Mouse (Mus musculus): ENCODE results near the gene Gdi1. TPM values are rescaled to one million over a fixed set of nuclear protein-coding genes. Genes with fewer than 3 reads are reported as not detected.
A peak's percentile ranks its signal among the peaks of the same experiment; 100 is the strongest.

Gene Gdi1
- polyA plus RNA-seq (2017; shearing (Covaris generic)), result 100 to 1,000 TPM; 176 to 227 TPM

DNA sequence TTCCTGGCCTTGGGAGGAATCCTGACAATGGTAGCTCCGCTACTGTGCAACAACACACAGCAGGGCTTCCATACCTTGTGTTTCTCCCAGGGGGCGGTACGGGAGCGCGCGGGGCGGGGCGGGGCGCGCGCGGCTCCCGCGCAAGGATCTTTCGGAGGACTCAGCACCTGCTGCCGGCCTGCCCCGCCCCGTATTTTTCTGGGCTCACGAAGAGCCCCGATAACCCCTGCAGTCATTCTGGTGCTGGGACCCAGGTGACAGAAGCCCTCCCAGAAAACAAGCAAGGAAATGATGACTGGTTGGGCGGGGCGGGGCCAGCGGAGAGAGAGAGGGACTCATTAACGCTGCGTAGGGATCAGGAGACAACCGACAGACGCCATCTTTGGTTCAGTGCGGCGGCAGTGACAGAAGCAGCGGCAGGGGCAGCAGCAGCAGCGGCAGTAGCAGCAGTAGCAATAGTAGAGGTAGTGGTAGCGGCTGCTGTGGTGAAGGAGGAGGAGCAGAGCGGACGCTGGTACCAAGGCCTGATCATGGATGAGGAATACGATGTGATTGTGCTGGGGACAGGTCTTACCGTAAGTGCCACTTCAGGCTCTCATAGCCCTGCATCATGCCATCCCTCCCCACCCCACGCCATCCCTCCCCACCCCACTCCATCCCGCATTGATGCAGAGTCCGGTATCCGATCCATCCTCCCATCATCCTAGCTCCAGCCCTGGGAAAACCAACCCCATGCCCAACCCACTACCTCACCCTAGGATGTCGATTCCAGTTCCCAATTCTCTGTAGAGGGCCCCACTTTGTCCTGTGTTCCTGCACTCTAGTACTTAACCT, at the start of gene Gdi1:
Gdi1 (plus strand) TSS at position 132 of the 834 bp plus-strand sequence.
- ATAC-seq, result peak; percentile 77

DNA sequence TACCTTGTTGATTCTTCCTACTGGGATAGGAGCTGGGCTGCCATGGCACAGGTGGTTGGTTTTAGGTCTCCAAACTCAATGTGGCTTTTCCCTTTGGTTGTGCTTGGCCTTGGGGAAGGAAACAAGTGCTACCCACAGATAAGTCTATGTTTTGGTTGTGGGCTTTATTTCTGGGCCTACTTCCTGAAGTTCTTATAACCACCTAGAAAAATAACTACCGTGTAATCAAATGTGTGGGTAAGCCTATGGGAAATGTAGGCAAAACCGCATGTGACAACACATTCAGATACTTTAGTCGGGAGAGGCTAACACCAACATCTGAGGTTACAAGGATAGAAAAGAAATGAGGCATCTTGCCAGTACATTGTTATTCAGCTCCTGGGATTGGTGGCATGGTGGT, 47.1 kb upstream of the Gdi1 start:
- no peak for ATAC-seq

DNA sequence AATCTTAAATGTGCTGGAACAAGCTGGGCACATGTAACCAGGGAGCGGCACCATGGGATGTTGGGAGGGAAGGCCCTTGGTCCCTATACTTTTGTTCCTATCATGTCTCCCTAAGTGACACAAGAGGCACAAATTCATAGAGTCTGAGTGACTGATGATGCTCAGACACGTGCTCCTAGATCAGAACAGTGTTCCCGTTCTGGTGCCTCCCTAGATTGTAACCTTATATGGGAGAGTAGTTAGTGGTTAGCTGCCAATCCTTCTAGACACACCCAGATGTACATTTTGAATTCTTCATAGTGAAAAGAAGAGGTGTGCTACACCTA, 35.1 kb upstream of the Gdi1 start:
- no peak for ATAC-seq

DNA sequence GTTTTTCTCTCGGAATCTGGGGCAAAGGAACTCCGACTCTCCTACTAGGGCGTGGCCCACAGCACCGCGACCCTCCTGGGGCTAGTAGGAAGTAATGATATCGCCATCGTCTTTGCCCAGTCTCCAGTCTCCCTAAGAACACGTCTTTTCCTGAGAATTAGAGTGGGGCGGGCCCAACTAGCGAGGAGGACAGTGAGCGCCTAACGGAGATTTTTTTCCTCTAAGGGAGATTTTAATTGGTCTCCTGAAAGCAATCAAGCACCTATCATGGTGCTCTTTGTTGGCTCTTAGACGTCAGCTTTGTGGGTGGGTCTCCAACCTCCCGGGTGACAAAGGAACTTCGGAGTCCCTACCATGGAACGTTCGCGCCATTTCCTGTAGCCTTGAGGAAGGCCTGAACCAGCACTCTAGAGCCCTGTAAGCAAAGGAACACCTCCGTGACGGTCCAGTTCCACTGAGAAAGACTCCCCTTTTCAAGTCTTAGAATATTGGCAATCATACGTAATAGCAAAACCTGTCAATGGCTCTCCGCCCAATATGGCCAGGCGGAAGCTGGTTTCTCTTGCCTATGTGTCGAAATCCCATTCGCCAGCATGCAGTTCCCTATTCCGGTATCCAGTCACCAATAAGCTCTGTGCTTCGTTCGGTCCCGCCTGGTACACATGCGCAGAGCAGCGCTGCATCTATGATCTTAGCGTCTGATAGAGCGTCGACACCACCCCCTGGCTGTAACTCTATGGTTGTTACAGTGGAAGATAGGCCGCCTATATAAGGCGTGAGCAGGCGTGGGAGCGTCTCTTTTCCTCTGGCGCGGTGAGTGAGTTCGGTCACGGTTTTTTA, 34.5 kb upstream of the Gdi1 start, which contains the start of gene Rpl10:
Rpl10 (plus strand) TSS at position 751 of the 840 bp plus-strand sequence.
- ATAC-seq, result peak; percentile 81

DNA sequence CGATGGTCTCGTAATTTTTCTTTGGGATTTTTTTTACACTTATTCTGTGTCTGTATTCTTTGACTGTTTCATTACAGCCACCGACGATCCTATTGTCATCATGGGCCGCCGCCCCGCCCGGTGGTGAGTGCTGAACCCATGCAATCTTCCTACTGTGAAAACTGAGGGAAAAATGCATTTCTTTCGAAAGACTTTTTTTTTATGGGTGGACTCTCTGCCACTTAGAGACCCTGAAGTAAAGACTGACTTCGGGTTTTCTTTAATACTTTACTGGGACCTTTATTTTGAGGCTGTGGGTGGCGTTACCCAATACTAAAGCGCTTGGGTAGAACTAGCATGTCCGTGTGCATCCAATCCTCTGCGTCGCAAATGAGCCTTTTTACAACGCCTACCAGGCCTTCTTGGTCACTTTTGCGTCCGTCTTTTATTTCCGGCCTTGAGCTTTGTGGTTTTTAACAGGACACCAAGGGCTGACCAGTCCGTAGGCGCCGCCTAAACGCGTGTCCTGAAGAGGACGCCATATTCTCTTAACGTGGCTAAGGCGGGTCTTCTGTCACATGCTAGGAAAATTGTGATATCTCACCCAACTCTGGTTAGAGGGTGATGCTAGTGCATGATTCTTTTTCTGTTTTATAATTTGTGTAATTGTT, 33.8 kb upstream of the Gdi1 start:
- ATAC-seq, result no peak

DNA sequence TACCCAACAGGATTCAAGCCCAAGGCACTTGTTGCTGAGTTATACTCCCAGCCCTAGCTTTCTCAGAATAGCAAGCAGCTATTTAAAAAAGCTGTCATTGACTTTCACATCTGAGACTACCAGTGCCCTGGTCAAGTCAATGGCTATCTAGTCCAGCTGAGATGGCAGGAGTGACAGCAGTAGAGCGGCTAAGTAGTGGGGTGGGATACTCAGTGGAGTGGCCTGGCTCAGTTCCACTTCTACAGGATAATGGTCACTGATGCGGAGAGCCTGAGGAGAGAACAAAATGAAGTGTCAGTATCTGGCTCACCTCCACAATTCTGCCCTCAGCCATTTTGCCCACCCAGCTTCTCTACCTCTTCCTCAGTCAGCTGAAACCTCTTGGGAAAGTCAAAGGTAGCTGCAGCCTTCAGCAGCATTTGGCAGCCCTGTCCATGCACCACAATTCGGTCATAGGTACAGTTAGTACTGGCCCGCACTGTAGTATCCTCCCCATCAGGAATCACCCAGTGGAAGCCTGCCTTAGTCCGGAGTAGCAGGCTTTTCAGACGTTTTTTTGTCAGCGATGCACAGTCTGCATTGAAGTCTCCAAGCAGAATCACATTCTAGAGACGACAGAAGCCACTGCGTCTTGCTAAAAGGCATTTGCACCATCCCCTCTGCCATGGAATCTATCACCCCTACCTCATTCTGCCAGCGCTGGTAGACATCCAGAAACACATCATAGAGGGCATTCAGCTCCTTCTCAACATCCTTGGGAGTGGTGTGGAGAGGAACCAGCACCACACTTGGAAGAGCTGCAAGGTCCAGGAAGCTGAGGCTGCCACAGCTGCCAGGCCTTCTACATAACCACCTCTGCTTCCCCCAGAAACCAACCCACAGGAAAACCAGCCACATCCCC, 31.1 kb upstream of the Gdi1 start:
- ATAC-seq, result no peak

DNA sequence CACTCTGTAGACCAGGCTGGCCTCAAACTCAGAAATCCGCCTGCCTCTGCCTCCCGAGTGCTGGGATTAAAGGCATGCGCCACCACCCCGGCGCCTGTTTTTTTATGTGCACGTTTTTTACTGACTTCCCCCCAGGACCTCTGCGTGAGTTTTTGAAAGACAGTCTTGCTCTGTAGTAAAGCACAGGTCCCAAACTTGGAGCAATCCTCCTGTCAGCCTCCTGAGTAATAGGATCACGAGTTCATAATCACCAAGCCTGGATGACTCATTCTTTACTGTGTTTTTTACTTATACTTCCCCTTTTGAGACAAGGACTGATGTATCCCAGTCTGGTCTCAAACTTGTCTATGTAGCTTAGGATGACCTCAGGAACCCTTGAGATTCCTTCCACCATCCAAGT, 26.9 kb upstream of the Gdi1 start:
- ATAC-seq, result no peak

DNA sequence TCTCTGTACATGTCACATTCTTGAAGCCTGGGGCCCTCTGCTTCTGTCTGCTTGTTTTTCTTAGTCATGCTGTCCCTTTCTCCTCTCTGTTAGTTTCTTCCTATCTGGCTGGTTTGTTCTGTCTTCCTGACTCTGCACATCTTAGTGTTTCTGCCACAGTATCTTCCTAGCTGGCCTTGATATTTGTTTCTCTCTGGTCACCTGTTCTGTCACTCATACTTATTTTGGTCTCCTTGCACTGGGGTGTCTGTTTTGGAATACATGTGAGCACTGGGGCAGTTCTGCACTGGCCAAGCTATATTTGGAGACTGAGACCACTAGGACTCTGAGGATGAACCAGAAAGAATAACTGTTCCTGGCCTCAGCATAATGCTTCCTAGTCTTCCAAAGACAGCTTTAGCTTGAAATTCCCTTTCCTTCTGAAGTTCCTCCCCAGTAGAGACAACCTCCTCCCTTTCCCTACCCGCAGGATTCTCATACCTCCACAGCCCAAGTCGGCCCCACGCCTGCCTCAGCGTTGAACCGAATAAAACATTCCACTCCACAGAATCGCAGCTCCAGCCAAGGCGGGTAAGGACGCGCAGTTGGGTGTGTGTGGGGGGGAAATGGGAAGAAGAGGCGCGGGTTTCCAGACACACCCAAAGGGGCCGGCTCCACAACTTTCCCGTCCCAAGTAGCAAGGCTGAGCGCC, 23.6 kb upstream of the Gdi1 start:
- no peak for ATAC-seq

DNA sequence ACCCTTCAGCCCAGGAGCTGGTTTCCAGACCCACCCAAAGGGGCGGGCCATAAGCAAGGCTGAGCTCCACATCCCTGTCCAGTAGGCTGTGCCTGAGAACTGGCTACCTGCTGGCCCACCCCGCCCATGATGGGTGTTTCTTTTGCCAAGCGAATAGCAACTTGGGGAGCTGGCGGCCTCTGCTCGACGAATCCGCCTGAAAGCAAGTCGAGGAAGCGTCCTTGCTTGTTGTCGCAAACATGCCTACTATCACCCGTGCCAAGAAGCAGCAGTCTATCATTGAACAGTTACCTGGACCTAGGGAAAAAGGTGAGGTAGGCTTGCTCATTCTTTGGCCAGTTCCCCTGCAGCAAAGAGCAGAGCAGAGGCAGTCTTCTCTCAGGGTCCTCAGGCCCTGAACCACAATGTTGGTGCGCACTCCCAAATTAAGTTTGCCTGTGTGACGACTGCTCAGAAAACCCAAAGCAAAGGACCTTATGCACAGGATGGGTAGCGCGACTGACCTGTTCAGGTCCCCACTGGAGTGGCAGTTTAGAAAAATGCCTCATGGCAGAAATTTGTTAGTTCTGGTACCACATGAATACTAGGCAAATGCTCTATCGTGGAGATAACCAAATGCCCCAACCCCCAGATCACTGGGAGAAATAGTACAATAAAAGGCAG, 22.9 kb upstream of the Gdi1 start, which contains the start of the genes Taz and Dnase1l1:
Taz (plus strand) TSS at position 181 of the 663 bp plus-strand sequence.
Dnase1l1 (minus strand) TSS at position 606 of the 663 bp plus-strand sequence.
- ATAC-seq, result peak; percentile 54

DNA sequence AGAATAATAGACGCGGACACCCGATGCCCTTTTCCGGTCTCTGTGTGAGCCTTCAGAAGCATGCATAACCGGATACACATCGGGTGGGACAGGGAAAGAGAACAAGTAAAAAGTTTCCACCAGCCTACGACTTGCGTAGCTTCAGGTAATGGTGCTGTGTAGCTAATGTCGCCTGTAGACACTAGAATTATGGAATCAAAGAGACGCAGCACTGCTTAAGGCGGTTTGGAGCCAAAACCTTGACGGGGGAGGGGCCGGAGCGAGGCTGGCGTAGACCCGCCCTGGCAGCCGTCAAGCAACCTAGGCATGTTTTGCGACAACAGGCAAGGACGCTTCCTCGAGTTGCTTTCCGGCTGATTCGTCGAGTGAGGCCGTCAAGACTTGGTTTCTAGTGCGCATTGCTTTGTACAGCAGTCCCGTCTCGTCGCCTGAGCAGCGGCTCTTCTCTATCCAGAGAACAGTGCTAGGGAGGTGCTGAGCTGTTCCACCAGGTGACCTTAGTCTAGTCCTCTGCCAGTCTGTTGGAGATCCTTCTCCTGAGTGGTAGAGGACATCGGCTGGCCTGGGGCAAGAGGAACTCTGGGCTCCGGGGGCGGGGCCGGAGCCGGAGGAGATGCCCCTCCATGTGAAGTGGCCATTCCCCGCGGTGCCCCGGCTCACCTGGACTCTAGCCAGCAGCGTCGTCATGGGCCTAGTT, 22.3 kb upstream of the Gdi1 start:
- peak; percentile 74 for ATAC-seq

DNA sequence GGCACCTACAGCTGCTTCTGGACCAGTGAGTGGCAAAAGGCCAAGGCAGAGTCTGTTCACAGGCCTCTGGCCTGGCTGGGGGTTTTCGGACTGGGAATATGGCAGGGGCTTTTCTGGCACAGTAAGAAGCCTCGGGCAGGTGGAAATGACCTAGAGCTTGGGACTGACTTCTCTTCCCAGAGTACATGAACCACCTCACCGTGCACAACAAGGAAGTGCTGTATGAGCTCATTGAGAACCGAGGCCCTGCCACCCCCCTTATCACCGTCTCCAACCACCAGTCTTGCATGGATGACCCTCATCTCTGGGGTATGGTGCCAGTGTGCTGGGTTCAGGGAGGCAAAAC, 21.7 kb upstream of the Gdi1 start:
- ATAC-seq, result no peak

DNA sequence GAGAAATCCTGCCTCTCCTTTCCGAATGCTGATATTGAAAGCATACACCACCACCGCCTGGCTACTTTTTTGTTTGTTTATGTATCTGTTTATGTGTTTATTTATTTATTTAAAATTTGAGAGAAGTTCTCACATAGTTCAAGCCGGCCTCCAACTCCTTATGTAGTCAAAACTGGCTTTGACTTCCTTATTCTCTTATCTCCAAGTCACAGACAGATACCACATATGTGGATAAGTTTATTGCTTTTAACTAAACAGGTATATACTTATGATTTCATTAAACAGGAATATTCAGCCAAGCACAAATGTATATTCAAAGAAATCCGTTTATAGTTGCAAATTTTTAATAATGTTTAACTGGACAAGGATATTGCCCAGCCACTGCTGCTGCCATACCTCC, 11.4 kb upstream of the Gdi1 start:
- no peak for ATAC-seq

DNA sequence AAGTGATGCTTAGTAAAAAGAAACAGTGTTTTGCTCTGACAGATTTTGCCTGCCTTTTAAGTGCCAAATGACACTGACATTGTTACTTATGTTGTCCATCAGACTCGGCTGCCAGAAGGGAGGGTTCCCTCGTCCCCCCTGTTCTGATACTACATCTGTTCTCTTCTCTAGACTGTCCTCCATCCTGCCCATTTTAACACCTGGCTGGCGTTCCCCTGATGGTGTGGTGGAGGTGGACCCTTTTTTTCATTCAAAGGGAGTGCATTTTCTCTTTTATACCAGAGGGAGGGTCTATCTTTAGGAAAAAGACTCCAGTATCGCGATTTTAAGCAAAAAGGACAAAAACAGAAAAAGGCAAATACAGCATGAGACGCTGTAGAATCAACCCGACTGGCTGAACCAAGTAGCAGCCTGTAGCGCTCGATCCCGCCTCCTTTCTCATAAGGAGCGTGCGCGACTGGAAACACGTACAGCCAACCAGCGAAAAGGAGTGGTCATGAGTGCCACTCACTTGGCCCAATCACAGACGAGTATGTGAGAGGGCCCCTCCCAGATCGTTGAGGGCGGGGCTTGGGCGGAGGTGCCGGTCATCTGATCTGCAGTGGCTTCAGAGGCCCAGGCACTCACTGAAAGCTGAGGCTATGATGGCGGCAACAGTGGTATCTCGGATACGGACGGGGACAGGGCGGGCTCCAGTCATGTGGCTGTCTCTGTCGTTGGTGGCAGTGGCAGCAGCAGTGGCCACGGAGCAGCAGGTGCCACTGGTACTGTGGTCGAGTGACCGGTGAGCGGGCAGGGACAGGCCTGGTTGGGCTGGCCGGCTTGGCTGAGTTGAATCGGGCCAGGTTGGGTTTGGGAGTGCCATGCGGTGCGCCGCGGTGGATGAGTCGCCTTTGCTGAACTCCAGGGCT, 8.0 kb upstream of the Gdi1 start, which contains the start of gene Atp6ap1:
Atp6ap1 (plus strand) TSS at position 560 of the 911 bp plus-strand sequence.
- ATAC-seq, result peak; percentile 99

DNA sequence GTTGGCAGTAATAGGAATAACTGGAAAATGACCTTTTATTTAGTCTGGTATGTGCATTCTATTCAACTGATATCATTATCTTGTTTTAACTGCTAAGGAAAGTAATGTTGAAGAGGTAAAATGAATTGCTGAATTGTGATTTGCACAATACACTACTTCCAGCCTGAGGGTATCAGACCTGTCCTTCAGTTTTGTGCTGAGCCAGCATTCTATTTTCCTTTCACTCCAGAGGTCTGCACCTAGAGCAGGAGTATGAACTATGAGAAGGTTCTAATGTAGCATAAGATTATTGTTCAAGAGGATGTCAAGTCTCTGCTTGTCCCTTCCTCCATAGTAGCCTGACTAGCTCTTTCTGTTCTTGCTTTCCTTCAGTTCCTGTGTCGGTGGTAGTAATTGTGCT, 6.5 kb upstream of the Gdi1 start:
- ATAC-seq, result no peak

DNA sequence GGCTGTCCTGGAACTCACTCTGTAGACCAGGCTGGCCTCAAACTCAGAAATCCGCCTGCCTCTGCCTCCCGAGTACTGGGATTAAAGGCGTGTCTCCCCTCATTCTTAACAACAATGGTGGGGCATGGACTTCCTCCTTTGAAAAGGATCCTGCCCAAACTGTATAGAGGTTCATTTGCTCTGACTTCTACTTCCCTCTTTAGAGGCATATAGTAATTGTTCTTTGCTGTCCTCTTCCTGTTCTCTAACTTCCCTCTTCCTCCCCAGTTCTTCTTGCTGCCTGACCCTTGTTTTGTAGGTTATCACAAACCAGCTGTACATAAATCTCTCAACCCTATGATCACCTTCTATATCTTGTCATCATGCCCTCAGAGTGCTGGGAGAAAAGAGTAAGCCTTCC, 5.1 kb upstream of the Gdi1 start:
- no peak for ATAC-seq

DNA sequence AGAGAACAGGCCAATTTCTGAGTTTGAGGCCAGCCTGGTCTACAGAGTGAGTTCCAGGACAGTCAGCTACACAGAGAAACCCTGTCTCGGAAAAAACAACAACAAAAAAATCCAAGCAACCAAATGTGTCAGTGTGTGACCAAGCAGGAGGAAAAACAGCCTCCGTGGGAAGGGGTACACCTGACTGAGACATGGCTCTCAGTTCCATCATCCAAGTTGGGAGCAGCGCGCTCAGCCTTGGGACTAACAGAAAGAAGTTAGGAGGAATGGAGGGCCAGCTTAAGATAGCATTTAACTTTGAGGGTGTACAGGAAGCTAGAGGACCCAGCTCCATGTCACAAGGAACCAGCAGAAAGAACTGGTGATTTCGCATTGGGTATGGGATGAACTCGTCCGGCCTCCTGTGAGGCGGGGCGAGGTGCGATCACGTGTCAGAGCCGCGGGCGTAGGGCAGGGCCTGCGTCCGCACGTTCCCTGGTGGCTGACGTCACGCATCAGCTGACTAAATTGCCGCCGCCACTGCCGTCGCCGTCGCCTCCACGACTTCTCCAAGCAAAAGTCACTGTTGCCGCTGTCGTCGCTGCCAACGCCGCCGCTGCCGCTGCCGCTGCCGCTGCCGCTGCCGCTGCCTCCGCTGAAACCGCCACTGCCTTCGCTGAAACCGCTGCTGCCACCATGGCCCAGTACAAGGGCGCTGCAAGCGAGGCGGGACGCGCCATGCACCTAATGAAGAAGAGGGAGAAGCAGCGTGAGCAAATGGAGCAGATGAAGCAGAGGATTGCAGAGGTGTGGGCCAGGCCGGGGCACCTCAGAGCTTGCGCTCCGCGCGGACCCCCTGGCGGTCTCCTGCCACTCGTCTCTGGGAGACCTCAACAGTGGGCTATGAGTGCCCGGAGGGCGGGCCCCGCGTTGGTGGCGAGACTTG, 8.0 kb downstream of the Gdi1 start, which contains the start of gene Fam50a:
Fam50a (plus strand) TSS at position 494 of the 925 bp plus-strand sequence.
- ATAC-seq, result peak; percentile 96

DNA sequence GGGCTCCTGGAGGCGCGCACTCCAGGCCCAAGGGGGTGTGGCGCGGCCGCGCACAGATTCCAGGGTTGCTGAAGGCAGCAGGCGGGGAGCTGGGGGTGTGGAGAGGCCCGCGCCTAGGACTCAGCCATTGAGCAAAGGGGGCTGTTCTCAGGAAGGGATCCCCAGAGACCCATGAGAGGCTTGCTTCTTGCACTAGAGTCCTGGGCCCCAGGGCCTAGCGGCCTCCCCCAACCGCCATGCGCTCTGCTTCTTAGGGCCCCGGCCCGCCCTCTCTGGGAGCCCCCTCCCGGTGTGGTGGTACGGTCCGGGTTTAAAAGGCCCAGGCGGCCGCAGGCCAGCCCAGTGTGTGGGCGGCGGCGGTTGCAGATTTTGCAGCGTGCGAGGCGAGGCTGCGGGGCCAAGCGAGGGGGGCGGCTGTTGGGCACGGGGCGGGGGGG, 23.9 kb downstream of the Gdi1 start, which contains the start of gene Plxna3:
Plxna3 (plus strand) TSS at position 342 of the 437 bp plus-strand sequence.
- ATAC-seq, result peak; percentile 75

All from activated CD4-positive, CD25-positive, alpha-beta regulatory T cell, adult 4 months (primary cell).